Mouse (Mus musculus) lung, postnatal 0 days (tissue): ENCODE data around the gene Strip1. TPM values are rescaled to one million over a fixed set of nuclear protein-coding genes. Genes with fewer than 3 reads are reported as not detected.

ENCODE experiments used
- ATAC-seq: fragments of 200-750 bp; cut with Nextera tagmentation; 2 replicates; pipeline ENCODE4 v1.8.0; 2017; ENCODE audit warnings: moderate library complexity
- DNase-seq: peaks from one replicate; pipeline ENCODE4 v3.0.0-alpha.2; 2016; ENCODE audit warnings: low spot score
- H3K27ac ChIP-seq: fragments of 300-500 bp; sonication (generic); 2 replicates; pipeline ENCODE4 v1.5.1; 2014; ENCODE audit warnings: antibody characterized with exemption, mild to moderate bottlenecking, low read length, mixed read lengths
- H3K27me3 ChIP-seq: fragments of 300-500 bp; sonication (generic); replicated peaks from 2 replicates; pipeline ENCODE4 v1.6.1; 2014; ENCODE audit warnings: low read length, mixed read lengths; ENCODE audit not compliant: insufficient read depth
- H3K36me3 ChIP-seq: fragments of 300-500 bp; sonication (generic); 2 replicates; pipeline ENCODE4 v1.6.1; 2014; ENCODE audit warnings: low read length, mixed read lengths; ENCODE audit not compliant: insufficient read depth
- H3K4me1 ChIP-seq: fragments of 300-500 bp; sonication (generic); 2 replicates; pipeline ENCODE4 v1.6.1; 2014; ENCODE audit warnings: antibody characterized with exemption, low read depth, low read length, mixed read lengths; ENCODE audit not compliant: insufficient read depth
- H3K4me2 ChIP-seq: fragments of 300-500 bp; sonication (generic); replicated peaks from 2 replicates; pipeline ENCODE4 v1.6.1; 2014; ENCODE audit warnings: low read depth, mild to moderate bottlenecking, low read length, moderate library complexity, mixed read lengths
- H3K4me3 ChIP-seq: fragments of 300-500 bp; sonication (generic); 2 replicates; pipeline ENCODE4 v1.5.1; 2014; ENCODE audit warnings: low read depth, low read length
- H3K9ac ChIP-seq: fragments of 300-500 bp; sonication (generic); replicated peaks from 2 replicates; pipeline ENCODE4 v1.6.1; 2014; ENCODE audit warnings: low read depth, mild to moderate bottlenecking
- H3K9me3 ChIP-seq: fragments of 300-500 bp; sonication (generic); 2 replicates; pipeline ENCODE4 v1.6.1; 2016; ENCODE audit warnings: low read length, mixed read lengths
- CTCF ChIP-seq: IDR thresholded peaks from 2 replicates; pipeline ENCODE4 v1.5.1; 2016; ENCODE audit warnings: antibody characterized with exemption, mild to moderate bottlenecking
- EP300 ChIP-seq: IDR thresholded peaks from 2 replicates; pipeline ENCODE4 v1.6.1; 2016; ENCODE audit warnings: antibody characterized with exemption, mild to moderate bottlenecking, control low read depth
- WGBS: fragments of 180-500 bp; shearing (Covaris S2); extraction: QIAGEN DNeasy Blood & Tissue Kit; methylation state at CpG from one replicate; pipeline ENCODE4 v1.1.7; 2014; 5-methylcytosine and 5-hydroxymethylcytosine counted together
- polyA plus RNA-seq: library from polyadenylated mRNA; unstranded; fragments of >200 nt; fragmentation: Nextera tagmentation; extraction: Ambion mirVana; gene quantifications from 2 replicates; pipeline ENCODE4 v1.2.1, GENCODE M21; 2015

The Strip1 gene
- polyA plus RNA-seq, 1 experiment from 2014 or later: 24.9 TPM

GRCm38 (mm10) chr3:107630682-107631522, 592 bp downstream of the Strip1 start, which contains the start of gene Gm10961:
Gene Gm10961 (plus strand): TSS chr3:107631322.
- TF ChIP-seq CTCF (no peak), EP300 (no peak)
- ATAC-seq (peak; percentile 67), DNase-seq (peak; percentile 43)
- Histone ChIP-seq H3K9ac (peak within 1 kb of the TSS; percentile 98), H3K27me3 (no peaks in the 10 kb centered on the region), H3K4me1 (no peaks in the 10 kb centered on the region; the same call in none of the 2 replicates), H3K4me3 (peak within 1 kb of the TSS; percentile 98), H3K27ac (peak within 1 kb of the TSS; percentile 93), H3K4me2 (peak within 1 kb of the TSS; percentile 90), H3K36me3 (peaks cover 18% of the 10 kb centered on the region), H3K9me3 (no peaks in the 10 kb centered on the region)
- 2% methylated on average over 43 of the region's 48 CpGs for WGBS

GRCm38 (mm10) chr3:107629411-107629810, 2.1 kb downstream of the Strip1 start:
- H3K36me3 ChIP-seq: peaks cover 30% of the 10 kb centered on the region
- 94% methylated on average over 4 of the region's 4 CpGs for WGBS
- H3K27me3 ChIP-seq: no peaks in the 10 kb centered on the region
- DNase-seq (no peak), ATAC-seq (no peak)
- H3K4me2 ChIP-seq: no peak overlapping the region
- TF ChIP-seq EP300: no peak
- no peak for TF ChIP-seq CTCF
- H3K4me3 ChIP-seq: no peak overlapping the region
- no peak overlapping the region for H3K9ac ChIP-seq
- no peaks in the 10 kb centered on the region; the same call in none of the 2 replicates for H3K4me1 ChIP-seq
- no peaks in the 10 kb centered on the region for H3K9me3 ChIP-seq
- H3K27ac ChIP-seq: no peak overlapping the region

- TF ChIP-seq CTCF: no peak
- TF ChIP-seq EP300: no peak
- no peaks in the 10 kb centered on the region; the same call in none of the 2 replicates for H3K4me1 ChIP-seq
- ATAC-seq (no peak), DNase-seq (no peak)
- H3K9me3 ChIP-seq: no peaks in the 10 kb centered on the region
- H3K4me3 ChIP-seq: no peak overlapping the region
- peaks cover 38% of the 10 kb centered on the region for H3K36me3 ChIP-seq
- no peaks in the 10 kb centered on the region for H3K27me3 ChIP-seq
- H3K9ac ChIP-seq: no peak overlapping the region
- no peak overlapping the region for H3K4me2 ChIP-seq
- WGBS: 93% methylated on average over 2 of the region's 2 CpGs
- no peak overlapping the region for H3K27ac ChIP-seq
Measured at GRCm38 (mm10) chr3:107628551-107628950, 2.9 kb downstream of the Strip1 start.

- Histone ChIP-seq H3K36me3 (peaks cover 45% of the 10 kb centered on the region), H3K27ac (no peak overlapping the region), H3K4me2 (no peak overlapping the region), H3K27me3 (no peaks in the 10 kb centered on the region), H3K9me3 (no peaks in the 10 kb centered on the region), H3K9ac (no peak overlapping the region), H3K4me1 (no peaks in the 10 kb centered on the region; the same call in none of the 2 replicates), H3K4me3 (no peak overlapping the region)
- WGBS: 94% methylated on average over 7 of the region's 7 CpGs
- ATAC-seq (no peak), DNase-seq (no peak)
- TF ChIP-seq EP300 (no peak), CTCF (no peak)
Measured at GRCm38 (mm10) chr3:107627641-107628040, 3.9 kb downstream of the Strip1 start.

- no peak overlapping the region for H3K27ac ChIP-seq
- no peaks in the 10 kb centered on the region; the same call in 1 of the 2 replicates for H3K4me1 ChIP-seq
- no peak for DNase-seq
- 93% methylated on average over 8 of the region's 8 CpGs for WGBS
- no peaks in the 10 kb centered on the region for H3K9me3 ChIP-seq
- no peaks in the 10 kb centered on the region for H3K27me3 ChIP-seq
- no peak overlapping the region for H3K4me3 ChIP-seq
- H3K9ac ChIP-seq: no peak overlapping the region
- no peak overlapping the region for H3K4me2 ChIP-seq
- H3K36me3 ChIP-seq: peaks cover 53% of the 10 kb centered on the region
- no peak for ATAC-seq
- TF ChIP-seq EP300 (no peak), CTCF (no peak)
Measured at GRCm38 (mm10) chr3:107626751-107627150, 4.7 kb downstream of the Strip1 start.

- WGBS: 95% methylated on average over 8 of the region's 8 CpGs
- H3K9ac ChIP-seq: no peak overlapping the region
- H3K27ac ChIP-seq: no peak overlapping the region
- ATAC-seq (no peak), DNase-seq (no peak)
- TF ChIP-seq CTCF: no peak
- no peak for TF ChIP-seq EP300
- no peak overlapping the region for H3K4me2 ChIP-seq
- no peak overlapping the region for H3K4me3 ChIP-seq
- H3K9me3 ChIP-seq: no peaks in the 10 kb centered on the region
- no peaks in the 10 kb centered on the region; the same call in 1 of the 2 replicates for H3K4me1 ChIP-seq
- H3K27me3 ChIP-seq: no peaks in the 10 kb centered on the region
- peaks cover 64% of the 10 kb centered on the region for H3K36me3 ChIP-seq
Measured at GRCm38 (mm10) chr3:107625536-107625935, 6.0 kb downstream of the Strip1 start.
